Mouse (Mus musculus) heart, postnatal 10 days (tissue): ENCODE measurements at regions not wholly inside any gene's neighbourhood (a gene's known extent, or its start where the extent isn't known, plus 50 kb on each side); places are given as distances from the start of the nearest gene placed in this dataset.

ENCODE experiments used
- DNase-seq, 2 experiments: peaks; one replicate each; pipeline ENCODE4 v3.0.0; 2021
- intact Hi-C: fragments of 180-260 bp; cut with DNase I; formaldehyde crosslinking; loops from one replicate; pipeline ENCODE4 v1.15.1; 2025

- peak; percentile 36 to 46 for DNase-seq
- intact Hi-C loops = loop anchor here (10.0 kb wide), 1 partner anchor 473 kb away; no protein-coding TSS in a partner anchor
Measured at GRCm38 (mm10) chr3:102332221-102332620, 127.7 kb upstream of the Vangl1 start.

DNA sequence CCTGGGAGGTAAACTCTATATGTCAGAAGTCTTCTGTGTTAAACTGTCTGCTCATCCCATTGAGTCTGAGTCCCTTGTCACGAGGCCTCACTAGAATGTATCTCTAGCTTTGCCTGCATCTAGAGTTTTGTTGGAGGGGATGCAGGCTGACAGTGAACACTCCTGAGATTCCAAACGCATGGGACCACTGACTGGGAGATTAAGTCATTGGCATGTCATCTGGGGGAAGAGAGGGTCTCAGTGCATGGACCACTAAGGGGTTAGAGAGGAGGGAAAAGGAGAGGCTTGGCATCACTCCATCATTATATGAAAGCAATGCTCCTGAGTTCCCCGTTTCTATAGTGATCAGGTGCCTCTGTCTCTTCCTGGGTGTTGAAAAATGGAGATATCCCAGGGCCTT is 114.8 kb upstream of the Vangl1 start:
- DNase-seq = no peak
- intact Hi-C loops = no loop called here

GRCm38 (mm10) chr3:102316151-102316550 is 111.7 kb upstream of the Vangl1 start:
- intact Hi-C loops = no loop called here
- no peak for DNase-seq

DNA sequence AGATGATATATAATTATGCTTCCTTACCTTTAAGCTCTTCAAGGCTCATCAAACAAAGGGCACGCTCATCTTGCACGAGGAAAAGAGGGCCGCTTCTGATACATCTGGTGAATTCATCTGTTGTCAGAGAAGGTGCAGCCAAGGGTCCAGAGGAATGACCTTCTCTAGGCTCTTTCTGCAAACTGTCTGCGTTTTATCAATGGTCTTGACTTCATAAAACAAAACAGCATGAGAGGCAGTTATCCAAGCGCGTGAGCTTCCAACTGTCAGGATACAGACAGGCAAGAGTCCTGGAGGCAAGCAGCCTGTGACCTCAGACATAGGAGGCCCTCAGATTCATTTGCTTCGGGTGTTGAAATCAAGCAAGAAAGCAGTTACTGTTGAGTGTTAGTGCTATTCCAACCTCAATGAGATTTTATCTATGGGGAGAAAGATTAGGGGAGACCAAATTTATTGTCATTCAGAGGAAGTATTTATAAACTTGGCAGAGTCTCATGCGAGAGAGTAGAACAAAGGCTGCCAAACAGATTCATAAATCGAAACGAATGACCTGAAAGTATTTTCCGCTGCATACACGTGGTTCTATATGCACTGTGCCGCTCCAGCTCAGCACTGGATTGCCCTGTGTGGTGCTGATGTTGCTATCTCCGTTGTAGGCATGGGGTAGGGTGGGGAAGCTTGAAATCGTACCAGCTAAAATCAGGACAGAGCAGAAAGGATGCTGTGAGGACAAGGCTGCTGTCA is 107.2 kb upstream of the Vangl1 start:
- peak; percentile 24 to 31 for DNase-seq
- intact Hi-C loops = loop anchor here (5.0 kb wide), 1 partner anchor 161 kb away; no protein-coding TSS in a partner anchor

DNA sequence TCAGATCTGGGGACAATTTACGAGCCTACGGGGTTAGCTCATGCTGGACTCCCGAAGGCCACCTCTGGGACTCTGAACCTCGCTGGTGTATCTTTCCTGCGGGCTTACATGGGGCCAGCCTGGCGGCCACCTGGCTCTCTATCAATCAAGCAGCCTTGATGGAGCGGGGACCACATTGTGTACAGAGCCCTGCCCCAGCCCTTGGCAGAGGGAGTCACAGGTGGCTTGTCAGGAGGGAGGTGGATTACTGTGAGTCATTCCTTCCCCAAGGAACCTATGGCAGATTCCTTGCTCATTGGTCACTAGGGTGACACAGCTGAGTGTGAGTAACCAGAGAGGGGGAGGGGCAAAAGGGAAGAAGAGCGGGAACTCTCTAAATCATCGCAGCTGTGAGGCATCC is 105.8 kb upstream of the Vangl1 start:
- DNase-seq = no peak
- intact Hi-C loops = loop anchor here (5.0 kb wide), 1 partner anchor 162 kb away; no protein-coding TSS in a partner anchor

DNA sequence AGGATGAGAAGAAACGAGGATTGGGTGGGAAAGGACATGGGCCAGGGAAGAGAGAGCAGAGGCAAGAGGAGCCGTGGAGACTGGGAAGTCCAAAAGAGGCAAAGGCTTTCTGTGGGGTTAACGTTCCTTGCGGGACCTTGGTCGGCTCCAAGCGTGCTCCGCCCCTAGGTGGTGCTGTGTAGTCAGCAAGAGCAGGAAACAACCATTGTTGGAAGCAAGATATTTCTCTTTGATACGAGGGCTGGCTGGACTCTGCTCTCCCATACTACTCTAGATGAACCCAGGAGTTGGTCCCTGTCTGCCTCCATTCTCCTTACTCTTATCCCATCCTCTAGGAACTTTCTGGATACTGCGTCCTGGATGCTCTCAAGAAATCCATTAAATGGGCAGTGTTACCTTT is 105.3 kb upstream of the Vangl1 start:
- DNase-seq = peak; percentile 80 to 82
- intact Hi-C loops = loop anchor here (1.0 to 5.0 kb wide), 3 partner anchors 163 to 495 kb away; no protein-coding TSS in a partner anchor

GRCm38 (mm10) chr3:102307656-102308055 is 103.2 kb upstream of the Vangl1 start:
- intact Hi-C loops = loop anchor here (2.0 kb wide), 1 partner anchor 497 kb away; no protein-coding TSS in a partner anchor
- DNase-seq = no peak

- DNase-seq = no peak
- intact Hi-C loops = no loop called here
Measured at GRCm38 (mm10) chr3:102292385-102292784, 87.9 kb upstream of the Vangl1 start.

GRCm38 (mm10) chr3:102281983-102282382 is 77.5 kb upstream of the Vangl1 start:
- no peak for DNase-seq
- intact Hi-C loops = no loop called here

DNA sequence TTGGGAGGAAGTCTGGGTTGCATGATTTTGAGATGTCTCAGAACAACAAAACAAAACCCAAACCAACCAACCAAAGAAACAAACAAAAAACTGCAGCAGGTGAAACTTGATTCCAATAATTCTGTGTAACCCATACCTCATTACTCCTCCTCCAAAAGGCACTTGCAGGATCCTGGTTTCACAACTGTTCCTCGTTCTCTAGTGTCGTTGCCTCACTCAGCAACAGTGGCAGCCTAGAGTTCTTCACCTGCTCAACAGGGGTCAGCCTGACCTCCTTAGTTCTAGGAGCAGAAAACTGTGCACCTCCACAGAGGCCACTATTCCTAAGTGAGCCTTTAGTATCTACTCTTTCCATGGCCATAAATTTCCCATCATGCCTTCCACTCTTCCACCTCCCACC is 72.3 kb upstream of the Vangl1 start:
- intact Hi-C loops = no loop called here
- no peak for DNase-seq

- no peak for DNase-seq
- intact Hi-C loops = no loop called here
Measured at GRCm38 (mm10) chr3:102276283-102276682, 71.8 kb upstream of the Vangl1 start.

- intact Hi-C loops = no loop called here
Measured at GRCm38 (mm10) chr3:102275256-102276022, 70.9 kb upstream of the Vangl1 start.

DNA sequence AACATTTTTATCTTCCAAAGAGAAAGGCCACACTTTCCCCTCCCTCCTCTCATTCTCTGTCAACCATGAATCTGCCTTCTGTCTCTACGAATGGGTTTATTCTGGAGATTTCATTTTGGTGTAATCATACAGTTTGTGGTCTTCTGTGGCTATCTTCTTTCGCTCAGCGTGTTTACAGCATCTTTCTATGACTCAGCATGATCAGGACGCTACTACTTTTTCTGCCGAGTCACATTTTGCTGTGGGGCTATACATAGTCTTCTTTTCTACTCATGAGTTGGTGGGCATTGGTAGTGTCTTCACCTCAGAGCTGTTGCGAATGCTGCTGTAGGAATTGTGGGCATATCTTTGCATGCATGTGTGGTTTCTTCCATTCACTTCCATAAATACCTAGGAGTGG is 66.3 kb upstream of the Vangl1 start:
- intact Hi-C loops = no loop called here
- no peak for DNase-seq

More at GRCm38 (mm10) chr3:102275256-102276022, 70.9 kb upstream of the Vangl1 start:
- peak; percentile 63 to 74 for DNase-seq

GRCm38 (mm10) chr3:102270257-102270656 is 65.8 kb upstream of the Vangl1 start:
- intact Hi-C loops = no loop called here
- no peak for DNase-seq

GRCm38 (mm10) chr3:102266136-102266535 is 61.6 kb upstream of the Vangl1 start:
- intact Hi-C loops = no loop called here
- no peak for DNase-seq

GRCm38 (mm10) chr3:102265146-102265545 is 60.7 kb upstream of the Vangl1 start:
- intact Hi-C loops = no loop called here
- no peak for DNase-seq

DNA sequence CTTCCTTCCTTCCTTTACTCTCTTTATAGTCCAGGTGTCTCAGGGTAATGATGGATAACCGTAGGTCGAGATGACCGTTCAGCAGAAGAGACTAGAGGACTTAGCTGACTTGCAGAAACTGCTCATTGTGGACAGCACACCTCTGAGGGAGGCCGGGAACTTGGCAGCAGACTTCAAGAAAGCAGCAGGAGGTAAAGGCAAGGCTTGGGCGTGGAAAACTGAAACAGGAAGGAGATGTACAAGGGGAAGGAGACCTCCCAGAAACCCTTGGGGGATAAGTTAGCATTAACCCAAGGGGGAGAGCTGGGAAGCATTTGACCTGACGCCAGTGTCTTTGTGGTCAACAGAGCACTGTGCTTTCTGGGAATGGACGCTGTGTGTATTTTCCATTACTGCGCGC is 58.8 kb upstream of the Vangl1 start:
- no peak for DNase-seq
- intact Hi-C loops = no loop called here

DNA sequence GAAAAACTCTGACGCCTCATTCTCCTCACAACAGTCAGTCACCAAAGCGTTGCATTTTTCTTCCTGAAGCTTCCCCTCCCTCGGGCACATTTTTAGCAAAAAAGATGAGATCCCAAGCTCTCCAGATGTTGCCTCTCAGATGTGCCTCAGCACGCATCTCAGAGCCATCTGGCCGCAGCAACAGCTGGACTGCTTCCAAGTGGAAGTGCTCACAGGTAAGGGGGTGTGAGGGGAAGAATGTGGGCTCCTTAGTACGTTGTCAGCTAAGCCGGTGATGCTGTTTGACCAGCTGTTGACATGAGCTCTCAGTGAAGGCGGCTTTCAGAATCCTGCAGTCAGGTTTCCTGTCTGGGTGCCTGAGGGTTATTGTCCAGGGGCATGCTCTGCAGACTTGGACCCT is 58.2 kb upstream of the Vangl1 start:
- intact Hi-C loops = no loop called here
- DNase-seq = no peak

DNA sequence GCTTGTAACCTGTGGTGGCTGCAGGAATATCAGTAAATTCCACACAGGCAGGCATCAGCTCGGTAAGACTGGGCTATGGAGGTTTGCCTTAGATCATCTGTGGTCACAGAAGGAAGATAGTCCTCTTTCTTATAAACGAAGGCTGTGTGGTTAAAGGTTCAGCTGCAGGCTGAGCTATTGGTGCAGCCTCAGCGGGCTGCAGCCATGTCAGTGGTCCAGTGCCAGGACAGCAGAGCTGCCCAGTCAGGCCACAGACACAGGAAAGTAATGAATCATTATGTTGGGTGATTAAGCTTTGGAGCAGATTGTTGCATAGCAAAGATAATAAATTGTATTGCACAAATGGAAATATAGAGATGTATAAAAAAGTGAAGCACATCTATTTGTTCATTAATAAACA is 57.0 kb upstream of the Vangl1 start:
- no peak for DNase-seq
- intact Hi-C loops = no loop called here
